Mouse (Mus musculus) lung, postnatal 14 days (tissue): ENCODE results near the gene Olfr374.
A peak's percentile ranks its signal among the peaks of the same experiment; 100 is the strongest.
"Not testable (repeated sequence)": the region's sequence is repeated elsewhere in the genome, so short reads cannot be mapped to it uniquely, and the experiment has no call there.

Experiments used
- DNase-seq: peaks from one replicate; pipeline ENCODE4 v3.0.0; 2021

The Olfr374 gene

GRCm38 (mm10) chr8:72106740-72107139 lies at the start of gene Olfr374:
Gene Olfr374 (plus strand): TSS chr8:72107040.
- DNase-seq = no peak

- not testable (repeated sequence) for DNase-seq
Measured at GRCm38 (mm10) chr8:72057643-72058042, 49.2 kb upstream of the Olfr374 start.

GRCm38 (mm10) chr8:72066819-72067399 lies 39.9 kb upstream of the Olfr374 start:
- DNase-seq = not testable (repeated sequence)

DNA sequence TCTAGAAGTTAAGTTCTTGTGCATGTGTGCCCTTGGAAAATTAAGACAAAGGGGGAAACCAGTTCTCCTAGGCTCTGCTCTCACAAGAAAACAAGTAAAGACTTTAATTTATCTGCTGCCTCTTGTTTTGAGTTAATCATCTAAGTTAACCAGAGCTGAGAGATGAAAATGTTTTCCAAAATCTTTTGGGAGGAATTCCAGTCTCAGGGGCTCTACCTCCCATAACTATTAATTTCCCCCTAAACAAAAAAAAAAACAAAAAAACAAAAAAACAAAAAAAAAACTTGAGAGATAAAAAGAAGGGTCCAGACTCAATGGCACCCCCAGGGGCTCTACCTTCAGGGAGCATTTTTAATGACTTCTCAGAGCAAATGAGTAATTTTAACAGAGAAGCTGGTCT lies 24.0 kb upstream of the Olfr374 start, which contains the start of gene Olfr373:
Gene Olfr373, plus strand, starts transcription at position 301 of the 400 bp plus-strand sequence.
- DNase-seq = not testable (repeated sequence)

GRCm38 (mm10) chr8:72084744-72085143 lies 22.1 kb upstream of the Olfr374 start:
- DNase-seq = no peak

GRCm38 (mm10) chr8:72087611-72088010 lies 19.2 kb upstream of the Olfr374 start:
- DNase-seq = not testable (repeated sequence)

DNA sequence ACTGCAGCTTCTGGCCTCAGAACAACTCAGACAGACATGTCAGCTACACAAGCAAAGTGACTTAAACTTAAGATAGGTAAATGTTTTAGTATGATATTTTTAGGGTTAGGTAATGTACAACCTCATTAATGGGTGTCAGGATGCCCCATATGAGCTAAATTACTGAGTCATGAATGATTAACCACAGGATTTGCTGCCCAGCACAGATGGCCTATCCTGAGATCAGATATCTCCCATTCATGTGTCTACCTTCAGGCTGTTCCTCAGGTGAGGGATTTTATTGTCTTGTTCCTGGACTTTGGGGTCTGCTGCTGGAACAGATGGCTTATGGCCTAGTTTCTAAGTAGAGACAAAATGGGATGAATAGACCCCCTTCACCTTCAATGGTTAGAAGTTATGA lies 10.1 kb upstream of the Olfr374 start:
- DNase-seq = not testable (repeated sequence)

GRCm38 (mm10) chr8:72099377-72100103 lies 7.3 kb upstream of the Olfr374 start:
- DNase-seq = peak; percentile 56

- DNase-seq = no peak
Measured at GRCm38 (mm10) chr8:72105165-72105564, 1.7 kb upstream of the Olfr374 start.

- DNase-seq = no peak
Measured at GRCm38 (mm10) chr8:72110876-72111275, 4.0 kb downstream of the Olfr374 start.

DNA sequence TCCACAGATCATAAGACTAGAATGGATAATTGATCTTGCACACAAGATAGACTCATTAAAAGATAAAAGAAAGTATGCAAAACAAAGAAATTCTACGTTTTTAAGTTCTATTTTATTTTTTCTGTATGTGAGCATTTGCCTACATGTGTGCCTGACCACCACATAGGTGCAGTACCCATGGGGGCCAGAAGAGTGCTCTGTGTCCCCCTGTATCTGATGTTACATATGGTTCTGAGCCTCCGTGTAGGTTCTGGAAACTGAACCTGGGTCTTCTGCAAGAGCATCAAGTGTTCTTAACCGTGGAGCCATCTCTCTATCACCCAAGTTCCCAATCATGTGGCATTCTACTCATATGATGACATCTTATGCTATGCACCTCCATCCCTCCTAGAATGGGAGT lies 5.6 kb downstream of the Olfr374 start:
- DNase-seq = no peak

DNA sequence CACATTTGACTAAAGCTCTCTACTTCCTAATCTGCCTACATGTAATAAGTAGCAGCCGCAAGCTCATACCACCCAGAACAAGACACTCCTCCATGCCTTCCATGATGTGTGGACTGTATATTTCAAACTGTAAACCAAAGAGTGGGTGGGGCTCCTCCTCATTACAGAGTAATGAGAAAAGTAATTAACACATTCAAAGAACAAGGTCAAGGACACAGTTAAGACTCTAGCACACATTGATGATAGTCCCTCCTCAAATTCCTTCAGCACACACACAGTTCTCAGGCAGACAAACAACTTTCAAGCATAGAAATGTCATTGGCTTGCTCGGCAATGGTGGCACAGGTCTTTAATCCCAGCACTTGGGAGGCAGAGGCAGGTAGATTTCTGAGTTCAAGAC lies 8.4 kb downstream of the Olfr374 start:
- DNase-seq = no peak

DNA sequence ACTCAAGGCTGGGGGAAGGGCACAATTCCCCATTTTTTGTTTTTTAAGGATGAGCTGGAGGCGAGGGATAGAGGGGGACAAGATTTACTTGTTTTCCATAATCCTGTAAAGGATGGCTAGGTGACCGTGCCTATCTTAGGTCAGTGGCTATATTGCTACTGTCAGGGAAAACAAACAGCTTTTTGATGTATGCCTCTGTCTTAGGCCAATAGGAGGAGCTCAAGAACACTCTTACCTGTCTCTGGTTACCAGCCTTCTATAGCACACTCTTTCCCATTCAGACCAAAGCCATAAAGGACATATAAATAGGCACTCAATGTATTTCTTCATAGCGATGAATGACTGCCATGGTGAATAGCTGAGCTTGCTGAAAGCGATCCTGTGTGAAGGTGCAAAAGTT lies 11.8 kb downstream of the Olfr374 start:
- DNase-seq = no peak

GRCm38 (mm10) chr8:72121486-72121885 lies 14.6 kb downstream of the Olfr374 start:
- not testable (repeated sequence) for DNase-seq

- DNase-seq = no peak
Measured at GRCm38 (mm10) chr8:72121997-72122396, 15.2 kb downstream of the Olfr374 start.

DNA sequence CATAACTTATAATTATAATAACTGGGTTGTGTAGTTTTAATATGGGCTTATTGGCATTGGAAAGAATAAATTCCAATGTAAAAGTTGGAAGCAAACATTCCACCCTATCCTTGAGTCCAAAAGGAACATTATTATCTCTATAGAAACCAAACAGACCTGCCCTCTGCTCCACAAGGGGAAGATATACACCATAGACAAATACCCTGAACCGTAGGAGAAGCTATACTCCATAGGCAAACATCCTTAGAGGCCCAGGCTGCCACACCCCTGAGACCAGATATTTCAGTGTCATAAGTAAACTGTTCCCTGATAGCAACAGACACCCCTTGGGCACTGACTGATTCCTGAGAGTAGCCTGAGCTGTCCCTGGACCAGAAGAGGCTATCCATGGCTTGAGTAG lies 21.0 kb downstream of the Olfr374 start:
- DNase-seq = no peak

GRCm38 (mm10) chr8:72131251-72131650 lies 24.4 kb downstream of the Olfr374 start:
- DNase-seq = no peak

DNA sequence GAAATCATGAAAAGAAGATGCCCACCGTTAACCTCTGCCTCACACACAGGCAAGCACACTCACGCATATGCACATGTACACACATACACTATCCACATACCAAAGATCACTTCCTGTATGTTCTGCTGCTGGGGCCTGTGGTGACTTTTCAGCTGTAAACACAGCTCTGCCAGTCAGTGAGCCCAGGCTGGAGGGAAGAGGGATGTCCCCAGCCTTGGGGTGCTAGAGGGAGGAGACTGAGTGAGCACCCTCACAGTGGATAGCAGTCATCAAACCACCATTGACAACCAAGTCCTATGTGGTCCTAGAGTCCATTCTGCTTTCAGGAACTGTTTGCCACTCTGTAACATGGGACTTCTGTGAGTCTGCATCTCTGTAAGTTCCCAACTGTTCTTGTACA lies 25.1 kb downstream of the Olfr374 start:
- DNase-seq = no peak

- no peak for DNase-seq
Measured at GRCm38 (mm10) chr8:72132417-72132816, 25.6 kb downstream of the Olfr374 start.

DNA sequence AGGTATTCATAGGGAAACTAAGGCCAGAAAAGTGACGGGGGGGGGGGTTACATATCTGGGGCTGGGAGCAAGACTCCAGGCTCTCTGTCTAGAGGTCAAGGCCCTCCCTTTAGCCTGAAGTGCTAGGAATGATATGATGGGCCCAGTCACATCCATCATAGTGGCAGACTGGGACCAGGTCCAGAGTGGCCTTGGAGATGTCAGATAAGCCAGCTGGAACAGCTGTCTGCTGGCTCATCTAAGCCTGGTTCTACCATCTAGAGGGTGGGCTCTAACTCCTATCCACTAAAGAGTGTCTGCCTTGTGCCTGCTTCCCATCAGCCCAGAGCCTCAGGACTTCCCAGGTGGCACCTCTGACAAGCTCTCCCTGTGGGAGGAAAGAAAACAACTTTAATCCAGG lies 26.1 kb downstream of the Olfr374 start:
- no peak for DNase-seq

- DNase-seq = no peak
Measured at GRCm38 (mm10) chr8:72133507-72133906, 26.7 kb downstream of the Olfr374 start.

- DNase-seq = peak; percentile 82
Measured at GRCm38 (mm10) chr8:72134756-72135445, 28.1 kb downstream of the Olfr374 start, which contains the start of gene Tpm4. Gene Tpm4 (plus strand): TSS chr8:72134975.

GRCm38 (mm10) chr8:72135446-72136301 lies 28.8 kb downstream of the Olfr374 start:
- DNase-seq = peak; percentile 58
